Mouse (Mus musculus) midbrain, embryonic 12.5 days (tissue): Measurements from ENCODE around the gene Fastkd3. TPM values are rescaled to one million over a fixed set of nuclear protein-coding genes. Genes with fewer than 3 reads are reported as not detected.

ENCODE experiments used
- ATAC-seq: fragments of 200-750 bp; cut with Nextera tagmentation; 2 replicates; pipeline ENCODE4 v1.8.0; 2017; ENCODE audit warnings: low read depth, moderate TSS enrichment, moderate library complexity; ENCODE audit not compliant: low FRiP score
- H3K27ac ChIP-seq: fragments of 300-500 bp; sonication (generic); replicated peaks from 2 replicates; pipeline ENCODE4 v1.5.1; 2016; ENCODE audit warnings: mild to moderate bottlenecking
- H3K27me3 ChIP-seq: fragments of 300-500 bp; sonication (generic); 2 replicates; pipeline ENCODE4 v1.6.1; 2016; ENCODE audit warnings: mild to moderate bottlenecking
- H3K36me3 ChIP-seq: fragments of 300-500 bp; sonication (generic); 2 replicates; pipeline ENCODE4 v1.6.1; 2016
- H3K4me1 ChIP-seq: fragments of 300-500 bp; sonication (generic); 2 replicates; pipeline ENCODE4 v1.6.1; 2016
- H3K4me2 ChIP-seq: fragments of 300-500 bp; sonication (generic); replicated peaks from 2 replicates; pipeline ENCODE4 v1.6.1; 2016; ENCODE audit warnings: mild to moderate bottlenecking, moderate library complexity
- H3K4me3 ChIP-seq: fragments of 300-500 bp; sonication (generic); 2 replicates; pipeline ENCODE4 v1.5.1; 2016; ENCODE audit warnings: mild to moderate bottlenecking
- H3K9ac ChIP-seq: fragments of 300-500 bp; sonication (generic); replicated peaks from 2 replicates; pipeline ENCODE4 v1.6.1; 2016; ENCODE audit warnings: mild to moderate bottlenecking, moderate library complexity
- H3K9me3 ChIP-seq: fragments of 300-500 bp; sonication (generic); 2 replicates; pipeline ENCODE4 v1.6.1; 2016; ENCODE audit warnings: mild to moderate bottlenecking
- WGBS: fragments of 180-500 bp; shearing (Covaris S2); methylation state at CpG from one replicate; pipeline ENCODE4 v1.1.7; 2016; 5-methylcytosine and 5-hydroxymethylcytosine counted together
- polyA plus RNA-seq: library from polyadenylated mRNA; unstranded; fragments of >200 nt; fragmentation: Nextera tagmentation; extraction: Ambion mirVana; gene quantifications from 2 replicates; pipeline ENCODE4 v1.2.1, GENCODE M21; 2016

The Fastkd3 gene
- polyA plus RNA-seq, 1 experiment from 2014 or later, result 33.8 TPM

DNA sequence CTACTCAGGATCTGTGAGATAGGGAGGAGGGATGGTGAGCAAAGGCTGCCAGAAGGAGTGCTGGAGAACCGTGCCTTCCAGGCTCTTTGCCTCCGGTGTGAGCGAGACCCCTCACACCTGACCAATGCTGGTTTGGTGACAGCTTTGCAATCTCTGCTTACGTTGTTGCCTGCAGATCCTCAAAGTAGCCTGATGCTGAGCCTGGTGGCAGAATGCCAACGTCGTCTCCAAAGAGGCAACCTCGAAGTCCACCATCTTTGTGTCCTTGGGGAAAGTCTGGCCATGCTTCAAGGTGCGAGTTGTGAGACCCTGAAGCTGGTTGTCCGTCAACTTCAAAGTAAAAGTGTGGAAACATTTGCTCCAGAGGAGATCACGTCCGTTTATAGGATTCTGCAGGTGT, 1.9 kb downstream of the Fastkd3 start:
- WGBS, result 96% methylated on average over 11 of the region's 11 CpGs
- Histone ChIP-seq H3K9ac (no peak overlapping the region), H3K36me3 (peaks cover 53% of the 10 kb centered on the region), H3K4me3 (no peak overlapping the region), H3K27ac (no peak overlapping the region), H3K27me3 (no peaks in the 10 kb centered on the region), H3K4me1 (peaks cover 24% of the 10 kb centered on the region), H3K9me3 (no peaks in the 10 kb centered on the region), H3K4me2 (no peak overlapping the region)
- ATAC-seq, result no peak

DNA sequence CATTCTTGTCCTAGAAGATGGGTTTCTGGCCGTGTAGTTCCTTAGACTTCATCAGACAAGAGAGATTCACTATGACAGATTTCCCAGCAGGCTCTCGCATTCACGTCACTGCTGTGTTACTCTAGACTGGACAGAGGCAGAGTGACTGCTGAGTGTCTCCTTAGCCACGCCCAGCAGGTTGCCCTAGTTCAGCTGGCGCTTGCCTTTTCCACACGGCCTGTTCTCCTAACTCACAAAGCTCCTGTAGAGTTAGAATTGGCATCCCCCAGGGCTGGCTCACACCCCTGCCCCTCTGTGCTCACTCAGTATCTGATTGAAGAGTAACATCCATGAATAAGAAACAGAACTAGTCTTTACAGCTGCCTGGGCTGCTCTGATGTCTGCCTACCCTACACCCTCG, 3.4 kb downstream of the Fastkd3 start:
- peaks cover 65% of the 10 kb centered on the region for H3K36me3 ChIP-seq
- H3K4me2 ChIP-seq, result no peak overlapping the region
- H3K9ac ChIP-seq, result no peak overlapping the region
- no peak overlapping the region for H3K4me3 ChIP-seq
- H3K27ac ChIP-seq, result no peak overlapping the region
- peaks cover 21% of the 10 kb centered on the region for H3K4me1 ChIP-seq
- no peak for ATAC-seq
- 86% methylated on average over 7 of the region's 7 CpGs for WGBS
- no peaks in the 10 kb centered on the region for H3K9me3 ChIP-seq
- no peaks in the 10 kb centered on the region for H3K27me3 ChIP-seq

DNA sequence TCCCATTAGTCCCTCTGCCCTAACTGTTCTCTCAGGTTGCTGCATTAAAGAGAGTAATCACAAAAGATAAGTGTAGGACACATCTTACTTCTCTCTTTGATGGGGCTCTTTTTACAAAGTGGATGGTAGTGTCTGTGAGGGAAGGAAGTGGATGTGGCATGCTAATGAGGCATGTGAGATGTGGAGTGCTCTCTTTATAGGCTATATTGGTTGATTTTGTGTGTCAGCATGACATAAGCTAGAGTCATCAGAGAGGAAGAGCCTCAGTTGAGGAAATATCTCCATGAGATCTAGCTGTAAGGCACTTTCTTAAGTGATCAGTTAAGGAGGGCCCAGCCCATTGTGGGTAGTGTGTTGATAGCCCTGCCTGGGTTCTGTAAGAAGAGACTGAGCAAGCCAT, 6.3 kb downstream of the Fastkd3 start:
- no peak for ATAC-seq
- Histone ChIP-seq H3K27ac (no peak overlapping the region), H3K36me3 (peaks cover 92% of the 10 kb centered on the region), H3K4me2 (no peak overlapping the region), H3K9ac (no peak overlapping the region), H3K9me3 (no peaks in the 10 kb centered on the region), H3K27me3 (no peaks in the 10 kb centered on the region), H3K4me3 (no peak overlapping the region), H3K4me1 (peaks cover 1% of the 10 kb centered on the region; the same call in 1 of the 2 replicates)

DNA sequence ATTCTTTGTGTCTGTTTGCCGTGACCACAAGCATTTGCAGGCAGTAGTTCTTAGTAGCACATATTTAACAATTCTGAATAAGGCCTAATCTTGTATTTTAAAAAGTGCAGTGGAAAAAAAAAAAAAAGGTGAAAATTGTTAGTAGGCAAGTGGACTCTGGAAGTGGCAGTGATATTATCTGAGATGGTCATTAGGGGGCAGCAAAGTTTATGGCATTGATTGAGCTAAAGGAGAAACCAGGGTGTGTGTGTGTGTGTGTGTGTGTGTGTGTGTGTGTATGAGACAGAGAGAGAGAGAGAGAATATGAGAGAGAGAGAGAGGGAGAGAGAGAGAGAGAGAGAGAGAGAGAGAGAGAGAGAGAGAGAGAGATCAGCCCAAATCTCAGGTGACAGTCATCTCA, 11.8 kb downstream of the Fastkd3 start:
- H3K27me3 ChIP-seq, result 0 out of 2 replicates have a peak, but pooled peaks cover 10% of the 10 kb centered on the region
- 88% methylated on average over 1 of the region's 1 CpGs for WGBS
- H3K4me3 ChIP-seq, result no peak overlapping the region
- no peak for ATAC-seq
- H3K9me3 ChIP-seq, result no peaks in the 10 kb centered on the region
- no peak overlapping the region for H3K4me2 ChIP-seq
- H3K9ac ChIP-seq, result no peak overlapping the region
- no peaks in the 10 kb centered on the region for H3K4me1 ChIP-seq
- no peak overlapping the region for H3K27ac ChIP-seq
- peaks cover 42% of the 10 kb centered on the region for H3K36me3 ChIP-seq

DNA sequence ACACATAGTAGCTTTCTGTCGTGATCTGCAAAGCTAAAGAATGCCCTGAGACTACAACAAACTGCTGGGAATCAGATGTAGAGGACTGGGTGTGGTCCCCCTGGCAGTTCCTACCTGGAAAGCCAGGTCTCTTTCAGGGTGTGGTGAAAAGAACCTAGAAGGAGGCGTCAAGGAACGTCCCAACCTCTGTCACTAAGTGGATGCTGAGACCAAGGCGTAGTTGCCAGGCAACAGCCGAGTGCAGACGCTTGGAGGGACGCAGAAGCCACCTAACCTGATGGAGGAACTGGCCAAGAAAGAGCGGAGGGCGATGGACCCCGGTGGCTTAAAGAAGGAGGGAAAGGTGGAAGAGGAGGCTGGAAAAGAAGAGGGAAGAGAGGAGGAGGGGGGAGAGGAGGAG, 15.2 kb downstream of the Fastkd3 start, which contains the start of gene 1700001L19Rik:
1700001L19Rik (plus strand) TSS at position 223 of the 400 bp plus-strand sequence.
- H3K4me2 ChIP-seq, result peak within 1 kb of the TSS; percentile 47
- no peaks in the 10 kb centered on the region for H3K9me3 ChIP-seq
- H3K4me1 ChIP-seq, result no peaks in the 10 kb centered on the region
- H3K36me3 ChIP-seq, result peaks cover 9% of the 10 kb centered on the region
- no peak within 1 kb of the TSS; the same call in 1 of the 2 replicates for H3K9ac ChIP-seq
- 0 out of 2 replicates have a peak, but pooled peaks cover 10% of the 10 kb centered on the region for H3K27me3 ChIP-seq
- peak within 1 kb of the TSS; percentile 26 for H3K4me3 ChIP-seq
- 10% methylated on average over 10 of the region's 10 CpGs for WGBS
- no peak within 1 kb of the TSS for H3K27ac ChIP-seq
- no peak for ATAC-seq

DNA sequence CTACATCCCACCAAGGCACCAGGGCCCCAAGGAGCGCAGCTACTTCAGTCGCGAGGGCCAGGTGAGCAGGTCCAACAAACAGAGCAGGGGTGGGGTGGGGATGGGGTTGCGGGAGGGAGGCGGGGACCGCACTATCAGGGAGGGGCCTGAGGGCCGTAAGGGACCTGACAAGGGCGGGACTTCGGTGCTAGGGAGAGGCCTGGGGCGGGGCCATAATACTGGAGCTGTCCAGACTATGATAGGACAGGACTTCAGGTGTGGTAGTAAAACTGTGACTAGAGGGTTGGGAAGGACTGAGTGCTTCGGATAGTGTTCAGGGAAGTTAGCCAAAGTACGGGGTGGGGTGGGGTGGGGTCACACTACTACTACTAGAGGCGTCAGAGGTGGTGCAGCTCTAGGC, 15.6 kb downstream of the Fastkd3 start:
- no peak overlapping the region; the same call in 1 of the 2 replicates for H3K9ac ChIP-seq
- 15% methylated on average over 13 of the region's 13 CpGs for WGBS
- H3K27me3 ChIP-seq, result 0 out of 2 replicates have a peak, but pooled peaks cover 10% of the 10 kb centered on the region
- H3K4me2 ChIP-seq, result peak overlapping the region; percentile 47
- H3K27ac ChIP-seq, result no peak overlapping the region
- no peaks in the 10 kb centered on the region for H3K9me3 ChIP-seq
- ATAC-seq, result 0 out of 2 replicates have a peak, but pooled peaks have one; percentile 36
- peak overlapping the region; percentile 26 for H3K4me3 ChIP-seq
- no peaks in the 10 kb centered on the region for H3K4me1 ChIP-seq
- peaks cover 4% of the 10 kb centered on the region for H3K36me3 ChIP-seq

DNA sequence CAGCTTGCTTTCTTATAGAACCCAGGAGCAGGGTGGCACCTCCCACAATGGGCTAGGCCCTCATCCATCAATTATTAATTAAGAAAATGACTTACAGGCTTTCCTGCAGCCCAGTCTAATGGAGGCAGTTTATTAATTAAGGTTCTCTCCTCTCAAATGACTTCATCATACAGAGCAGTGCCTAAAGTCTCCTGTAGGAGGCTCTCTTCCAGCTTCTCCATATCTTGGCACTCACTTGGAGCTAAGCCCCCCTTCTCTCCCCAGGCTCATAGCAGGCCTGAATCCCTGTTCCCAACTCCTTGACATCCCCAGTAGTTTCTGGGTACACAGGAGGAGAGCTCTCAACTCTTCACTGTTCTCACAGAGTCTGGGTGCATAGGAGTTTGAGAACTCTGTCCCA, 16.9 kb downstream of the Fastkd3 start:
- H3K9me3 ChIP-seq, result no peaks in the 10 kb centered on the region
- H3K27me3 ChIP-seq, result 0 out of 2 replicates have a peak, but pooled peaks cover 10% of the 10 kb centered on the region
- no peak overlapping the region for H3K9ac ChIP-seq
- no peak overlapping the region for H3K27ac ChIP-seq
- no peaks in the 10 kb centered on the region for H3K4me1 ChIP-seq
- H3K4me3 ChIP-seq, result no peak overlapping the region
- no peaks in the 10 kb centered on the region for H3K36me3 ChIP-seq
- no peak for ATAC-seq
- no peak overlapping the region for H3K4me2 ChIP-seq

DNA sequence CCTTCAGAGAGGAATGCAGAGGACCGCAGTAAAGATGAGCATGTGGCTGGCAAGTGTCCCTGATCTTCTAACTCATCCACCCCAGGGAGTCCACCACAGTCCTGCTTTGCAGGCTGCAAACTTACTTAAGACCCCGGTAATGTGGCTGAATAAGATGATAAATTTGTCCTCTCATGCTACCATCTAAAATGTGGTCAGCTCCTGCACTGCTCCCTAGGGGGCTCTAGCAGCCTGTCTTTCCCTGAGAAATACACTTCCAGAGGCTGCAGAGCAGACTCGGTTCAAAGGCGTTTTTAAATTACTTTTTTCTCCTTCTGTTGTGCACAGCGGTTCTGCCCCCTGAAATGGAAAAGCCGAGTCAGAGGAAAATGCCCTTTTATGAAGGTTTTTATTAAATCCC, 19.1 kb downstream of the Fastkd3 start:
- ATAC-seq, result no peak
- Histone ChIP-seq H3K4me1 (no peaks in the 10 kb centered on the region), H3K9ac (no peak overlapping the region), H3K36me3 (no peaks in the 10 kb centered on the region), H3K27me3 (0 out of 2 replicates have a peak, but pooled peaks cover 10% of the 10 kb centered on the region), H3K4me2 (no peak overlapping the region), H3K27ac (no peak overlapping the region), H3K9me3 (no peaks in the 10 kb centered on the region), H3K4me3 (no peak overlapping the region)
- 24% methylated on average over 6 of the region's 6 CpGs for WGBS

DNA sequence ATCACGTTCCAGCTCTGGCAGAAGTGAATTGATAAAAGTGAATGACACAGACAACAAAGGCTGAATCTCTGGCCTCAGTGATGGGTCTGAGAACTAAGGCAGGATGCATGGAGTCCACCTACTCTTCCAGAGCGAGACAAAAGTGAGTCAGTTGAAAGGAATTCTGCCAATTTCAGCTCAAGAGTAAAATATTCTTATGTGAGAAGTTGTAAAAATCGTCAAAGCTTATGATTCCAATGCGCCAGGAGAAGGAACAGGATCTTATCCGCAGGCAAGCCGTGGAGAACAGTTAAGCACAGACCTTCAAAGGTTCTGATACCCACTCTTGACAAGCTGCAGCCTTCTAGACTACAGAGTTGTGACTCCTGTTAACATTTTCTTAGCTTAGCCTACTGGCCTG, 21.1 kb downstream of the Fastkd3 start:
- no peak overlapping the region for H3K4me2 ChIP-seq
- no peak overlapping the region for H3K9ac ChIP-seq
- H3K4me3 ChIP-seq, result no peak overlapping the region
- H3K27me3 ChIP-seq, result 0 out of 2 replicates have a peak, but pooled peaks cover 3% of the 10 kb centered on the region
- H3K9me3 ChIP-seq, result no peaks in the 10 kb centered on the region
- no peak overlapping the region for H3K27ac ChIP-seq
- H3K36me3 ChIP-seq, result no peaks in the 10 kb centered on the region
- 79% methylated on average over 6 of the region's 6 CpGs for WGBS
- ATAC-seq, result no peak
- H3K4me1 ChIP-seq, result 0 out of 2 replicates have a peak, but pooled peaks cover under 1% of the 10 kb centered on the region

DNA sequence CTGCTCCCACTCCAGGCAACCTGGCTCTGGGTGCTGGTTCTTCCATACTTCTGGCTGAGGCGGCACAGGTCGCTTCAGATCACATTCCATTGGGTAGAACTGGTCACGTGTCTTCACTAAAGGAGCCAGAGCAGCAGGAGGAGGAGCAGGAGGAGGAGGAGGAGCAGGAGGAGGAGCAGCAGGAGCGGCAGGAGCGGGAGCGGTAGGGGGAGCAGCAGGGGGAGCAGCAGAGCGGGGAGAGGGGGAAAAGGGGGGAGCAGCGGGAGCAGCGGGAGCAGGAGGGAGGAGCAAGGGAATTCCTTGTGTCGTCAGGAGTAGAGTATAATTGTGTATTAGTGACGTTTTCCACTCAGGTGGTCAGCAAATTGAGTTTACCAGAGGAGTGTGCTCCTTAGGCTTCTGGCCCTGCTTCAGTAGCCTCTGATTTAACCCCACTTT, 23.7 kb downstream of the Fastkd3 start:
- Histone ChIP-seq H3K9me3 (no peaks in the 10 kb centered on the region), H3K4me3 (peak overlapping the region; percentile 28), H3K36me3 (no peaks in the 10 kb centered on the region), H3K27me3 (no peaks in the 10 kb centered on the region), H3K9ac (no peak overlapping the region), H3K27ac (no peak overlapping the region), H3K4me2 (peak overlapping the region; percentile 45), H3K4me1 (0 out of 2 replicates have a peak, but pooled peaks cover 2% of the 10 kb centered on the region)
- ATAC-seq, result peak; percentile 84
- WGBS, result 10% methylated on average over 10 of the region's 11 CpGs

DNA sequence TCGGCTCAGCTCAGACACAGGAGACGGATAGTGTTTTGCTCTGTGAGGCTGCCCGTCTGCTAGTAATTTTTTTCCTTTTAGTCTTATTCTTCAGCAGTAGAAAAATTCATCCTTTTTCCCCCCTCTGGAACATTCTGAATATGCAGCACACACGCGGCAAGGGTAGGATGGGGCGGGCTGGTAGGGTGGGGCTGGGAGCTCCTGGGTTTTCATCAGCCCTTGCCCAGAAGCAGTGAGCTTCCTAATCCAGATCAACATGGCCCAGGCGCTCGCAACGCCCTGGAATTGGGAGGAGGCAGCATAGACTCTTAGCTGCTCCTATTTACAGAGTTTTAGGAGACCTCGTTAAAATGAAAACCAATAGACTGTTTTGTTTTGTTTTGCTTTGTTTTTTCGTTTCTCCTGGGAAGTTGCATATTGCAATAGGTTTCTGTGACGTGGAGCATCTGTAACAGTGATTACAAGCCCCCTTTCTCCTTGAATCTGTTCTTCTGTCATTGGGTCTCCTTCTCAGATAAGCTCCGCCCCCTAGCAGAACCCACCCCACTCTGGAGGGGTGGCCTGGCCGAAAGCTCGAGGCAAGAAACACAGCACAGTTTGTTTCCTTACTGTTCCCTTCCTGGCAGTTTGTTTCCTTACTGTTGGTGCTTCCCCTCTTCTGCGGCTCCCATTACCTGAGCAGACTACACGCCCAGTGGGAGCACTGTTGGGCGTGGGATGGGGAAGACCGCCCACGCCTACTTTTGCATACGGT, 25.8 kb downstream of the Fastkd3 start:
- Histone ChIP-seq H3K9me3 (no peaks in the 10 kb centered on the region), H3K4me3 (no peak overlapping the region), H3K4me1 (0 out of 2 replicates have a peak, but pooled peaks cover 2% of the 10 kb centered on the region), H3K9ac (no peak overlapping the region), H3K27me3 (no peaks in the 10 kb centered on the region), H3K4me2 (peak overlapping the region; percentile 17; the same call in 1 of the 2 replicates), H3K27ac (no peak overlapping the region), H3K36me3 (no peaks in the 10 kb centered on the region)
- peak; percentile 16; the same call in 1 of the 2 replicates for ATAC-seq
- 64% methylated on average over 21 of the region's 21 CpGs for WGBS

DNA sequence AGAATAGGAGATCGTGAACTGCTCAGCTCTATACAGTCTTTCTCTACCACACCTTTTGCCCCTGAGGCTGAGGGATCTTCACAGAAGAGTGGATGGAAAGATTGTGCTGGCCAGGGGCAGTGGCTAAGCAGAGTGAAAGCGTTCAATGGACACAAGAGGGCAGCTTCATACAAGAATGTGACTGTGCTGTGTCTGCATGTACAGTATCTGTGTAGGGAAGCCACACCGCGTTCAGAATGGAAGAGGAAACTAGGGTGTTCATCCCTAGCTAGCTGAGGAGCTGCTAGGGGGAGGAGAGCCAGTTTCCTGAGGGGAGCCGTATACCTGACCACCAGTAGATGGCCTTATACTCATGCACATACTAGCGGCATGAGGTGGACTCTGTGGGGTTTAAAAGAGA, 40.8 kb downstream of the Fastkd3 start:
- Histone ChIP-seq H3K9me3 (no peaks in the 10 kb centered on the region), H3K9ac (no peak overlapping the region), H3K4me3 (no peak overlapping the region), H3K4me1 (no peaks in the 10 kb centered on the region), H3K27ac (no peak overlapping the region), H3K36me3 (no peaks in the 10 kb centered on the region), H3K4me2 (no peak overlapping the region), H3K27me3 (no peaks in the 10 kb centered on the region)
- no peak for ATAC-seq
- WGBS, result 66% methylated on average over 6 of the region's 6 CpGs
